Mouse (Mus musculus) myocyte (in vitro differentiated cells): ENCODE data around the gene Tbxas1. TPM values are rescaled to one million over a fixed set of nuclear protein-coding genes. Genes with fewer than 3 reads are reported as not detected.
A peak's percentile ranks its signal among the peaks of the same experiment; 100 is the strongest.

Source experiments
- H3K27me3 ChIP-seq: one replicate; pipeline ENCODE4 v1.6.1; 2011; ENCODE audit not compliant: control insufficient read depth, insufficient read depth, insufficient read length
- H3K36me3 ChIP-seq: one replicate; pipeline ENCODE4 v1.6.1; 2011; ENCODE audit not compliant: control insufficient read depth, insufficient read depth
- H3K4me2 ChIP-seq: one replicate; pipeline ENCODE4 v1.6.1; 2011; ENCODE audit warnings: low read depth, control low read depth
- H3K4me3 ChIP-seq: one replicate; pipeline ENCODE4 v1.5.1; 2011; ENCODE audit warnings: mild to moderate bottlenecking, control low read depth, moderate library complexity
- H3K79me2 ChIP-seq: one replicate; pipeline ENCODE4 v1.6.1; 2011; ENCODE audit not compliant: control insufficient read depth, insufficient read depth
- H3ac ChIP-seq: one replicate; pipeline ENCODE4 v1.6.1; 2011; ENCODE audit not compliant: control insufficient read depth, insufficient read length
- CEBPB ChIP-seq: IDR thresholded peaks from 2 replicates; pipeline ENCODE4 v1.6.1; 2011; ENCODE audit warnings: mild to moderate bottlenecking, moderate library complexity; ENCODE audit not compliant: poor library complexity, insufficient read depth, severe bottlenecking
- E2F4 ChIP-seq: IDR thresholded peaks from one replicate; pipeline ENCODE4 v1.6.1; 2011; ENCODE audit warnings: mild to moderate bottlenecking, control low read depth, moderate library complexity; ENCODE audit not compliant: insufficient read depth
- MAX ChIP-seq: IDR thresholded peaks from one replicate; pipeline ENCODE4 v1.6.1; 2011; ENCODE audit warnings: low read depth, mild to moderate bottlenecking, control low read depth
- MYOD1 ChIP-seq, 3 experiments: IDR thresholded peaks; one replicate each; pipeline ENCODE4 v1.6.1; 2011; ENCODE audit warnings: control low read depth in 2 of 3, low read depth in 2 of 3, mild to moderate bottlenecking in 2 of 3, moderate library complexity in 1 of 3; ENCODE audit not compliant: insufficient read length in 2 of 3, control insufficient read depth in 1 of 3
- MYOG ChIP-seq, 3 experiments: IDR thresholded peaks; one replicate each; pipeline ENCODE4 v1.6.1; 2011; ENCODE audit warnings: control low read depth in 2 of 3, low read depth in 2 of 3, mild to moderate bottlenecking in 2 of 3; ENCODE audit not compliant: insufficient read length in 2 of 3, control insufficient read depth in 1 of 3, insufficient read depth in 1 of 3
- POLR2A ChIP-seq: IDR thresholded peaks from one replicate; pipeline ENCODE4 v1.6.1; 2011; ENCODE audit warnings: low read depth, mild to moderate bottlenecking, control low read depth, moderate library complexity; ENCODE audit not compliant: insufficient read length
- POLR2AphosphoS2 ChIP-seq: IDR thresholded peaks from one replicate; pipeline ENCODE4 v1.6.1; 2011; ENCODE audit warnings: low read depth, control low read depth; ENCODE audit not compliant: insufficient read length
- REST ChIP-seq: IDR thresholded peaks from one replicate; pipeline ENCODE4 v1.6.1; 2011; ENCODE audit warnings: mild to moderate bottlenecking, control low read depth, moderate library complexity; ENCODE audit not compliant: insufficient read depth, insufficient read length
- SRF ChIP-seq: IDR thresholded peaks from one replicate; pipeline ENCODE4 v1.6.1; 2011; ENCODE audit warnings: low read depth; ENCODE audit not compliant: control insufficient read depth, insufficient read length
- TCF12 ChIP-seq: IDR thresholded peaks from one replicate; pipeline ENCODE4 v1.6.1; 2011; ENCODE audit warnings: mild to moderate bottlenecking, control low read depth; ENCODE audit not compliant: poor library complexity, insufficient read depth, severe bottlenecking
- TCF3 ChIP-seq: IDR thresholded peaks from one replicate; pipeline ENCODE4 v1.6.1; 2011; ENCODE audit warnings: low read depth, control low read depth; ENCODE audit not compliant: insufficient read length
- USF1 ChIP-seq: IDR thresholded peaks from one replicate; pipeline ENCODE4 v1.6.1; 2011; ENCODE audit warnings: low read depth, mild to moderate bottlenecking, control low read depth, moderate library complexity
- polyA plus RNA-seq: library from polyadenylated mRNA; unstranded; fragments of >200 nt; fragmentation: generic; extraction: Trizol; gene quantifications from one replicate; pipeline ENCODE4 v1.2.1, GENCODE M21; 2012; ENCODE audit warnings: missing spikeins

Gene Tbxas1
- polyA plus RNA-seq, 1 experiment, result not detected

DNA sequence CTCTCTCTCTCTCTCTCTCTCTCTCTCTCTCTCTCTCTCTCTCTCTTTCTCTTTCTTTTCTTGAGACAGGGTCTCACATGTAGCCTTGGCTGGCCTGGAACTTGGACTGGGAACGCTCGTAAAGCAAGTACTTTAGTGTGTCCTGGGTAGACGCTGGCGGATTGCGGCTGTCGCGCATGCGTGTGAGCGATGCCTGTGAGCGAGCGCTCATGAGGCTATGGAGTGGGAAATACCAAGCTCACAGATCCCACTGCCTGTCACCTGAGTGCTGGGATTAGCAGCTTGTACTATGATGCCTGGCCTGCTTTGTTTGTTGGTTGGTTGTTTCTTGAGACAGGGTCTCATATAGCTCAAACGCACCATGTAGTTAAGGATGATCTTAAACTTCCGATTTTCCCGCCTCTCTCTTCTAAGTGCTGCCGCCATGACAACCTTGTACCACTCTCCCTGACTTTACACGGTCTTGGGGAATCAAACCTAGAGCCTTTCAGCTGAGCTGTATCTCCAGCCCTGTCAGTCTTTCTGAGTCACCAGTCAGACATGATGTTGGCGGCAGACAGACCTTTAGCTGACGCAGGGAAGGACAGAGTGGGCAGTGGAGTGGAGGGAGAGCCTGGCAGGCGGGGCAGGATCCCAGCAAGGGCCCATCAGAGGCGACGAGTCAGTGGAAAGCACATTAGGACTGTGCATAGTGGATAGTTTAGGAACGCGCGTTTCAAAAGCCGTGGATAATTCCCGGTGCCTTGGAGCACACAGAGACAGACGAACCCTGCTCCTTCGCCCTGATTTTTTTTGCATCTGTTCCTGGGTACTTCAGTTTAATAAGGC lies 51.1 kb downstream of the Tbxas1 start:
- Histone ChIP-seq H3K4me3 (no peak overlapping the region), H3K27me3 (no peaks in the 10 kb centered on the region)

DNA sequence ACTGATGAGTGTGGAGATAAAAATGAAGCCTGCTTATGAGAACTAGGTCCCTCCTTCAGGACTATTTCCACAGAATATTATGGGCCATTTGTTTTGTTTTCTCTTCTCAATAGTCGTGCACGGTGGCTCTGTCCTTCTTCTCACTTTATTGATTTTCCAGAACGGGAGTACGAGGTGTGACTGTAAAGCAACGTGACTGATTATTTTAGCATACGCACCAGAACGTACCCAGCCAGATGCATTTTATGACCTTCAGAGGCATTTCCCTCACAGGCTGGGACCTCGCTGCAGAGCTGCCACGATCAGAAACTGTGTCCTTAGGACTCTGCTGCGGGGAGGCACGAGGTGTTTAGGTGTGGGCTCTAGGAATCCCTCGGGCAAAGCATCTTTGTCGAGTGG lies 51.8 kb downstream of the Tbxas1 start:
- no peak overlapping the region for H3K4me2 ChIP-seq

More for the DNA sequence above, 51.1 kb downstream of the Tbxas1 start:
- Histone ChIP-seq H3K36me3 (no peaks in the 10 kb centered on the region), H3K4me2 (peak overlapping the region; percentile 13), H3ac (no peak overlapping the region), H3K79me2 (no peaks in the 10 kb centered on the region)
- no peak for TF ChIP-seq POLR2AphosphoS2
- no peak for TF ChIP-seq TCF3

DNA sequence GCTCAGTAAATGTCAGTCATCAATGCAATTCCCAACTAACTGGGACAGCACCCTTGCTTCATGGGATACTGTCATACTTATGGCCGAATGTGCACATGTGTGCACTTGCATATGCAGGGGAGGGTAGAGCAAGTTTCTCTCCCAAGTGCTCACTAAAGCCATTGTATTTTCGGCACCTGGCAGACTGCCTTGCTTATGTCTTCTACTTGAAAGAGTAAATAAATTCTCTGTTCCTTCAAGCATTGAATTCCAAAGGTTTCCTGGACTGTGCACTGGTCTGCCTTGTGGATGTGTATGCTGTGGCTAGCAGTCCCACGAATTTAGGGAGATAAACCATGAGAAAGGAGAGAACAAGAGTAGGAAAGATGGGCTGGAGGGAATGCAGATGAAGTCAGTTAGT lies 53.3 kb downstream of the Tbxas1 start:
- H3ac ChIP-seq, result no peak overlapping the region
- H3K27me3 ChIP-seq, result no peaks in the 10 kb centered on the region
- H3K4me2 ChIP-seq, result no peak overlapping the region
- no peaks in the 10 kb centered on the region for H3K79me2 ChIP-seq
- no peak overlapping the region for H3K4me3 ChIP-seq
- TF ChIP-seq MAX (no peak), MYOD1 (IDR thresholded peaks at IDR 0.05; ENCODE audit: control insufficient read depth in 1 of 3, insufficient read length in 2 of 3, low read depth in 2 of 3) (no peak), POLR2AphosphoS2 (no peak), POLR2A (no peak), MYOG (IDR thresholded peaks at IDR 0.05; ENCODE audit: control insufficient read depth in 1 of 3, insufficient read depth in 1 of 3, insufficient read length in 2 of 3, low read depth in 2 of 3) (no peak), REST (no peak), TCF12 (no peak), CEBPB (no peak), TCF3 (no peak), USF1 (no peak), E2F4 (no peak), SRF (no peak)
- no peaks in the 10 kb centered on the region for H3K36me3 ChIP-seq

More for the DNA sequence above, 51.8 kb downstream of the Tbxas1 start:
- H3K27me3 ChIP-seq, result no peaks in the 10 kb centered on the region
- H3K79me2 ChIP-seq, result no peaks in the 10 kb centered on the region
- no peak for TF ChIP-seq MYOG (IDR thresholded peaks at IDR 0.05; ENCODE audit: control insufficient read depth in 1 of 3, insufficient read depth in 1 of 3, insufficient read length in 2 of 3, low read depth in 2 of 3)
- no peak for TF ChIP-seq TCF12
- no peak for TF ChIP-seq CEBPB
- TF ChIP-seq REST, result no peak
- no peak for TF ChIP-seq E2F4
- no peak for TF ChIP-seq POLR2A
- TF ChIP-seq MYOD1 (IDR thresholded peaks at IDR 0.05; ENCODE audit: control insufficient read depth in 1 of 3, insufficient read length in 2 of 3, low read depth in 2 of 3), result no peak
- no peak for TF ChIP-seq USF1
- no peak for TF ChIP-seq MAX
- TF ChIP-seq TCF3, result no peak
- H3K4me3 ChIP-seq, result no peak overlapping the region
- no peak overlapping the region for H3ac ChIP-seq
- no peaks in the 10 kb centered on the region for H3K36me3 ChIP-seq

DNA sequence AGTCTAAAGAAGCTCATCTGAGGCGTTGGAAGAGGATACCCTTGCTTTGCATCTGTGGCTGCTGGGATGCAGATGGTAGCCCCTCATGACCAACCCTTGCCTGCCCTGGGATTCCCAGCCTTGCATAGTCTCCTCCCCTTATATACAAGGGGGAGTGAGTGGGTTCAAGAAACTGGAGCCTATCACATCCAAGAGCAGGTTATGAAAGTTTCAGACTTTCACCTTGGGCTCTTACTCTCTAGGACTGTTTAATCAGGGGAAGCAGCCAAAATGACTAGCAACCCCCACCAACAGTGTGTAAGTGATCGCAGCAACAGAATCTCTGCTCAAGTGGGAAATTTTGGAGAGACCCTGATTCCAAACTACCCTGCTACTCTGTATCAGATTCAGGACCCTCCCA lies 60.8 kb downstream of the Tbxas1 start:
- Histone ChIP-seq H3K79me2 (no peaks in the 10 kb centered on the region), H3K27me3 (no peaks in the 10 kb centered on the region), H3K36me3 (no peaks in the 10 kb centered on the region), H3K4me2 (no peak overlapping the region), H3K4me3 (no peak overlapping the region), H3ac (no peak overlapping the region)
- TF ChIP-seq REST (no peak), USF1 (no peak), TCF12 (no peak), POLR2A (no peak)

GRCm38 (mm10) chr6:38938421-38938820 lies 63.2 kb downstream of the Tbxas1 start:
- no peak overlapping the region for H3ac ChIP-seq
- no peak overlapping the region for H3K4me3 ChIP-seq
- no peaks in the 10 kb centered on the region for H3K36me3 ChIP-seq
- H3K27me3 ChIP-seq, result no peaks in the 10 kb centered on the region
- H3K79me2 ChIP-seq, result no peaks in the 10 kb centered on the region
- TF ChIP-seq TCF3, result no peak
- no peak for TF ChIP-seq POLR2AphosphoS2
- TF ChIP-seq E2F4, result no peak
- no peak for TF ChIP-seq CEBPB
- TF ChIP-seq REST, result no peak
- no peak for TF ChIP-seq TCF12
- no peak for TF ChIP-seq POLR2A
- TF ChIP-seq USF1, result no peak
- no peak for TF ChIP-seq MYOD1 (IDR thresholded peaks at IDR 0.05; ENCODE audit: control insufficient read depth in 1 of 3, insufficient read length in 2 of 3, low read depth in 2 of 3)
- TF ChIP-seq SRF, result no peak
- TF ChIP-seq MYOG (IDR thresholded peaks at IDR 0.05; ENCODE audit: control insufficient read depth in 1 of 3, insufficient read depth in 1 of 3, insufficient read length in 2 of 3, low read depth in 2 of 3), result no peak
- TF ChIP-seq MAX, result no peak
- no peak overlapping the region for H3K4me2 ChIP-seq
